Mouse (Mus musculus) embryo, embryonic 10.5 days (tissue): ENCODE results near the gene Ltc4s.

ENCODE experiments used
- DNase-seq: peaks from one replicate; pipeline ENCODE4 v3.0.0-alpha.2; 2015; ENCODE audit warnings: low spot score

The Ltc4s gene

GRCm38 (mm10) chr11:50245269-50245668, 6.9 kb upstream of the Ltc4s start:
- DNase-seq: no peak

DNA sequence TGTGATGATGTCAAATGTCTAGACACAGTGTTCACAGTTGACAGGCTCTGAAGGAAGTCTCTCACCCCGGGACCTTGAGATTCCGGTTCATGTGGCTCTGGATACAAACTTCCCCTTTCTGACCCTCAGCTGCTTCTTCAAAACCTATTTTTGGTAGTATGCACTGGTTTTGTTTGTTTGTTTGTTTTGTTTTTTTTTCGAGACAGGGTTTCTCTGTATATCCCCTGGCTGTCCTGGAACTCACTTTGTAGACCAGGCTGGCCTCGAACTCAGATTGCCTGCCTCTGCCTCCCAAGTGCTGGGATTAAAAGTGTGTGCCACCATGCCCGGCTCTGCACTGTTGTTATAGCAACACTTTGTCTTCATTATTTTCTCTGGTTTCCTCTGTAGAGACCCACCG, 5.5 kb upstream of the Ltc4s start:
- DNase-seq: no peak

DNA sequence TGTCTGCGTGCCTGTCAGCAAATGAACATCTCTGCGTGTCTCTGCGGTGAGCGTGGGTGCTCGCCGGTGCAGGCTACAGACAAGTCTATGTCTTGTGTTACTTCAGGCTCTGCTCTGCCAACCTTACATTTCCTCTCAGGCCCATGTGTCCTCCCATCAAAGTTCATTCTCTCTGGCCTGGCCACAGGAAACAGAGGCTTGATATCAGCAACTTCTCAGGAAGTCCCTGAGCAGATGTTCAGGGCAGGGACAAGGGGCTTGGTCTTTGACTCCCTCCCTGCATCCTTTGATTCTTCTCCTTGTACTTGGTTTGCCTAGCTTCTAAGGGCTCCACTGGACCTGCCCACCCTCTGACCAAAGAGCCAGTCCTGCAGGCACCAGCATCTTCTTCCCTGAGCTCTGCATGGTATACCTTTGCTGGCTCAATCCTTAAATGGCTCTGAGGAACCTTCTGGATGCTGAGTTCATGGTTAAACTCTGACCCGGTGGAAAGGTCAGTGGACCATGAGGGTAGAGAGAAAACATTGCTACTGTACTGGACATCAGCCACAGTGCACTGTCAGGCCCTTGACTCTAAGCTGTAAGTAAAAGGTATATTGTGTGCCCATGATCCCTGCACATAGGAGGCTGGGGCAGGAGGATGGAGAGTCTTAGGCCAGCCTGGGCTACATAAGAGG, 2.0 kb upstream of the Ltc4s start:
- DNase-seq: no peak

DNA sequence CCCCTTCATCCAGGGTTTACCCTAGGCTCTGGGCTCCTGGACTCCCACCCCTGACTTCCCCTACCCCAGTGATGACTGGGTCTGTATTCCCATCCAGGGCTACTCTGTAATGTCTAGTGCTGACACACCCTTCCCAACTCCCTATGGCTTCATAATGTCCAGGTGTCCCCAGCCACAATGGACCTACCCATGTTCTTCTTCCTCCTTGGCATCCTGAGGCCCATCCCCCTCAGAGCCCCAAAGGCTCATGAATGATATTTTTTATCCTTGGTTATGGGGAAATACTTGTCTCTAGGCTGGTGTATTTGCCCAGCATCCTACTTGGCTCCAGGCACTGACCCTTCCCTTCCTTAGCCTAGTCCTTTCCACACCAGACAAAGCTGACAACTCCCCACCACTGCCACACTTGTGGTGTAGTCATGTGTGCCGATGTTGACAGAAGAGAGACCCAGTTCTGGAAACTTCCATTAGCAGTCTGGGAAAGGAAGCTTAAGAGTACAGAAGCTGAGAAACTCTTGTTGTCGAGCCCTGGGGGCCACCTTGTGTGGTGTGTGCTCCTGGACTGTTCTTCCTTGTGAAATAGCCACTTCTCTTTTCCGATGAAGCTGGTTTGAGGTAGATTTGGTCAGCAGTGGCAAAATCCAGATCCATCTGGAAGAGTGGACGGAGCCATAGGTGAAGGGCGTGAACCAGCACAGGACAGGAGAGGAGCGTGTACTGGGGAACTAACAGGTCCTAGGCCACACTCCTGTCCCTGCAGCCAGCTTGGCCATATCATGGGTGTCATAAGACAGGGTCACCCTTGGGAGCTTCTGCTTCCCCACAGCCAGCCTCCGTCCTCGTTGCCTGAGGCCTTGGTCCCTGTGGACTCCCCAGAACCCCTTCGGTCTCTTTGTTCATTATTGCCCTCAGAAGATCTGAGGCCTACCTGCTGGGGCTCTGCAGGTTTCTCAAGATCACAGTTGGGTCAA, 690 bp upstream of the Ltc4s start:
- DNase-seq: no peak

DNA sequence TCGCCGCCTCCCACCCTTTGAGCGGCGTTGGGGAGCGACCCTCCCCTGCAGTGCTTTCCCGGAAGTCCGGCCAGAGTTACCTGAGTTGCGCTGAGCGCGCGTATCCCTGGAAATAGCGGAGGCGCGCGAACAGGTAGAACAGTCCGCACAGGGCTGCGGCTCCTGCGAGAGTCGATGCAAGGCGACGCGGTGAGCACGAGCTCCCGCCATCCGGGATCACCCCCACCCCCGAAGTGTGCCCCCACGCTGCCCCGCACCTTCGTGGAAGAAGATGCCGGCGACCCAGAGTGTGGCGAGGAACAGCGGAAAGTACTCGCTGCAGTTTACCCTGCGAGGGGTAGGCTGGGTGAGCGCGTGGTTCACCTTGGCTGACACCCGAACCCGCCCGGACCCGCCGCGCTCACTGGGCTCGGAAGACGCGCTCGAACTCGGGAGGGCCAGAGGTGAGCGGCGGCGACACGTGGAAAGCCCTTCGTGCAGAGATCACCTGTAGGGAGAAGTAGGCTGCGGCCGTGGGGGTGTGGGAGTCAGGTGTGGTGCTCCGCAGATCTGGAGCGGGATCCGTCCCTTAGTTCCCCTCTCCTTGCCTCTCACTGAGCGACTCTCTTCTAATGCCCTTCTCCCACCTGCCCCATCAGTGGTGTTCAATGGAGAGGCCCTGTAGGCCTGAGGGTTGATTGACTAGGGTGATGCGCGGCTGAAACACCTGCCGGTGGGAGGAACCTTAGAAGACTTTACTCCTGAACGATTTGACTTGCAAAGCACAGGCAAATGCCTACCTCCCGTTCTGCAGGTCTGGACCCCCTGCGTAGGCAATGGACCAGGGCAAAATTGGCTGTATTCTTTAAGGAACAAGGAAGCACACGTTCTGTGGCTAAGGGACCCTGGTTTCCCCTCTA, 1.2 kb downstream of the Ltc4s start:
- DNase-seq: no peak

DNA sequence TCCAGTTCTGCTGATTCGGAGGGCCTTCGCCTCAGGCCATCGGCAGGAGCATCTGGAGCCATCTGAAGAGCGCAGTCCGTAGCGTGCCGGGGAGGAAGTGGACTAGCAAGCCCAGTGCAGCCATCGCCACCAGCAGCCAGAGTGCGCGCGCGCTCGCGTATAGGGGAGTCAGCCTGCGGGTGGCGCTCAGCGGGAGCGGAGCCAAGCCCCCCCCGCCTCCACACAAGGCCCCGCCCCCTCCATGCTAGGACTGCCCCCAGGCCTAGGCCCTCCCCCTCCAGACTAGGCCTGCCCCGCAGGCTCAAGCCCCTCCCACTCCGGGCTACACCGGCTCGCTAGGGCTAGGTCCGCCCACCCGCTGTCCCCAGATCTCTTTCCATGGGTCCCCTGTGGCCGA, 1.9 kb downstream of the Ltc4s start:
- peak; percentile 94 for DNase-seq

- no peak for DNase-seq
Measured at GRCm38 (mm10) chr11:50234606-50235005, 3.8 kb downstream of the Ltc4s start.

GRCm38 (mm10) chr11:50233993-50234392, 4.4 kb downstream of the Ltc4s start:
- DNase-seq: no peak

- DNase-seq: no peak
Measured at GRCm38 (mm10) chr11:50233022-50233421, 5.4 kb downstream of the Ltc4s start.

GRCm38 (mm10) chr11:50231411-50231810, 7.0 kb downstream of the Ltc4s start:
- DNase-seq: peak; percentile 86

GRCm38 (mm10) chr11:50230481-50231304, 7.7 kb downstream of the Ltc4s start:
- no peak for DNase-seq

- DNase-seq: no peak
Measured at GRCm38 (mm10) chr11:50229252-50229910, 9.0 kb downstream of the Ltc4s start.

DNA sequence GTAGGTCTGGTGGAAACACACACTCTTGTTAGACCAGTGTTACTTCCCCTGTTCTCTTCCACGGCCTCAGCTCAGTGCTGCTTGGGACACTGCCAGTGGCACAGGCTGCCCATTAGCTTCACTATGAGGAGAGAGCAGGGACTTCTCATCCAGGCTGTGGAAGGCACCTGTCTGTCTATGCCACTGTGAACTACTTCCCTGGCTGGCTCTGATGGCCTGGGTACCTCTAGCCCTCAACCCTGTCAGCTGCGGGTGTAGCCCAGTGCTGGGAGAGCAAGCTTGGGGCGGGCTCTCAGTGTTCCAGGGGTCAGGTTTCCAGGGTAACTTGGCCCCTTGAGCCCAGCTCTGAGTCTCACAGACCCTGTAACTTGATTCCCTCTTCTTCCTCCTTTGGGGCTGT, 9.6 kb downstream of the Ltc4s start:
- DNase-seq: peak; percentile 73

DNA sequence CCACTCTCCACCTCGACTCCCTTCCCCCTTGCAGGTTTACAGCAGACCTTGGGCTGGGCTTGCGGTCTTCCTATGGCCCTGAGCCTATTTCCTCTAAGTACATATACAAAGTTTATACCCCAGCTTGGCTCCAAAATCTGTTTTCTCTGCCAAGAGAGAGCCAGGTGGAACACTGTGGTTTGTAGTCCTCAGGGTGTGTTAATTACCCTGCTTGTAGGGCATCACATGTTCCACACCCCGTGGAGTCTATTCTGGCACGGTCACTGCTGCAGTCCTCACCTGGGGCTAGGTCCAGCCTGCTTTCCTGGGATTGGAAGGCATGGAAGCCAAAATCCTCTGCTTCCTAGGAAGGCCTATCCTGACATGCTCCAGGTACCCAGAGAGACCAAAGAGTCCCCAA, 10.7 kb downstream of the Ltc4s start:
- no peak for DNase-seq

GRCm38 (mm10) chr11:50227226-50227625, 11.2 kb downstream of the Ltc4s start:
- no peak for DNase-seq

GRCm38 (mm10) chr11:50226406-50226805, 12.0 kb downstream of the Ltc4s start:
- DNase-seq: no peak

GRCm38 (mm10) chr11:50225611-50226378, 12.6 kb downstream of the Ltc4s start:
- DNase-seq: peak; percentile 56

DNA sequence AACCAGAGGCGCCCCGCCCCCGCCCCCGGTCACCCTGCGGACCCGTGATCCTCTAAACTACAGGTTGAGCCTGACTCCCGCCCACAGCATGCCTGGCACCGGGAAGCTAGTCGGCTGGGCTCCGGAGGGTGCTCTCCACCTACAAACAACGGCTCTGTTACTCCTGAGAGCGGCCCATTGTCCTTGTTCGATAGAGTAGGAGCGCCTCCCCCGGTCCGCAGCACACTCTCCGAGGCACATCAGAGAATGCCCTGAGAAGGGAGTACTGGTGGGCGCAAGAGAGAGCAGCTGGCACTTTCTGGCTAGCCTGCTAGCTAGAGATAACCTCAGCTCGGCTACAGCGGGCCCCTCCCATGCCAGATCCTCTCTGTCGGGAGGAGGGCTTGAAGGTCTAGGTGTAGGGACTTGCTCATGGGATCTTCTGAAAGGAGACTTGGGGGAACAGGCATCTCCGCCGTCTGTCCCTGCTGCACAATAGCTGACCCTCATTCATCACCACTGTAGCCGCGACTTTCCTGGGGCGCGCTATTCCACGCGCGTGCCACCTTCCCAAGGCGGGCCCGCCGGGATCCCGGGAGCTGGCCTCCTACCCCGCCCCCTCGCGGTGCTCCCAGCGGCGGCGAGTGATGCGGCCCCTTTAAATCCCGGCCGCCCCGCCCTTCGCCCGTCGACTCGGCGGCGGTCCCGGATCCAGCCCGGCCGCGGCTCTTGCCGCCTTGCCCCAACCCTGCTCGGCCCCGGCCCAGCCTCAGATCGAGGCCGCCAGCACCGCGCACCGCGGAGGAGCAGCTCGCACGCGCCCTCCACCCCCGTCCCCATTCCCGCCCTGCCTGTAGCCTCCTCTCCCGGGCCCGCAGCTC, 13.5 kb downstream of the Ltc4s start:
- peak; percentile 87 for DNase-seq
